Mouse (Mus musculus): ENCODE results near the gene Cap2. TPM values are rescaled to one million over a fixed set of nuclear protein-coding genes. Genes with fewer than 3 reads are reported as not detected.

The Cap2 gene
- polyA plus RNA-seq, 1 experiment from 2014 or later, result 6.6 TPM

DNA sequence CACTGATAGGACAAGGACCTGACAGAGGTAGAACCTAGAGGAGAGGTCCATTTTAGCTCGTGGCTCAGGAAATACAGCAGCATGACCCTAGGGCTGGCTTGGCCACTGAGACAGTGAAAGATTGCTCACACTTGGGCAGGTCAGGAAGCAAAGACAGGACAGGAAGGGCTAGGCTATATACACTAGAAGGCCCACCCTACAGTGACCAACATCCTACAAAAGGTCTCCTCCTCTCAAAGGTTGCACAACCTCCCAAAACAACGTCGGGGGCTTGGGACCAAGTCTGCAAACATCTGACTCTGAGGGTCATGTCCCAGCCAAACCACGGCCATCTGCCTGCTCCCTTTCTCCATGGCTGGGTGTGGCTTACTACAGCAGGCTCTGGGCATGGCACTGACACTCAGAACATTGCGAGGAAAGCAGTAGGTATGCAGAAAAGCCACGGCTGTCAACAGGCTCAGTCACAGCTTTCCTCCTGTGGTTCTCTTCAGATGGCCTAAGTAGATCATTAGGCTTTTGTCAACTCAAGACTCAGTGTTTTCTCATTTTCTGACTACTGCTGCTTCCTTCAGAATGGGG, 112.1 kb downstream of the Cap2 start:
- no peak overlapping the region for H3K9ac ChIP-seq (ENCODE audit: low read length)
- H3K4me1 ChIP-seq (replicated peaks; ENCODE audit: control insufficient read depth, insufficient read depth), result no peaks in the 10 kb centered on the region
- H3K4me3 ChIP-seq (ENCODE audit: low read depth, low read length), result no peak overlapping the region
- H3K27ac ChIP-seq (replicated peaks), result no peak overlapping the region
- TF ChIP-seq EP300 (optimal IDR thresholded peaks at IDR 0.05) (no peak), CTCF (IDR thresholded peaks at IDR 0.05; ENCODE audit: low read depth) (no peak)
- no peak overlapping the region for H3K4me2 ChIP-seq (replicated peaks; ENCODE audit: low read depth)
- H3K9me3 ChIP-seq (ENCODE audit: control insufficient read depth, low read length), result no peaks in the 10 kb centered on the region
- H3K36me3 ChIP-seq (ENCODE audit: control insufficient read depth, insufficient read depth, low read length), result no peaks in the 10 kb centered on the region; the same call in 1 of the 2 replicates
- no peaks in the 10 kb centered on the region for H3K27me3 ChIP-seq (ENCODE audit: control insufficient read depth, insufficient read depth, low read length)
- 62% methylated on average over 6 of the region's 6 CpGs for WGBS
- DNase-seq (ENCODE audit: low spot score) (no peak), ATAC-seq (ENCODE audit: low FRiP score, low TSS enrichment) (no peak)

DNA sequence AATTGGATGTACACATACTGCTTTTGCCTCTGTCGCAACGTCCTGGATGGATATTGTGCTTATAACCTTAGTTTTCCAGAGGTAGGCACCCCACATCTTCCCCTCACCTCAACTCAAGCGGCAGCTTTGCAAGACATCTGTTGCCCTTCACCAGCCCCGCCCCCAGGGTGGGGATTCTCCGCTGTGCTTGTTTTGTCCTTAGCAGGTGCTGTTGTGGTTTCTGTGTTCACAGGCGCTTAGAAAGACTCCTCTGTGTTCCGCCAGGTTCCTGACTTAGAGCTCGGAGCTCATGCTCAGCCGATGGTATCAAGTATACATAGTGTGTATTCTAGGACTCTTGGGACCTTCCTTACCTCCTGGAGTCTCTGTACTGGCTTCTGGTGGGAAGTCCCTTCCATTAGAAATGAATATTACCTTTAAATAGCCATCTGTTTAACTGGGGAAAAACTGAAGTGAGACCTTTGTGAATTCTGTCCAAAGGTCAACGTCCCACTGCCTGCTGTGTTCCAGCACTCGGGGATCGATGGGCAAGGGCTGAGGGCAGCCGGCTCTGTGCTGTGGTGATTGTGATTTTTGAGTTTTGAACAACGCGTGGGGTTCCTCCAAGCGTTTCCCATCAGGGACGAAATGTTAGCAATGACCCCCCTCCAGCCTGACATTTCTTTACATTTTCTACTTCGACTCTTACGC, 115.2 kb downstream of the Cap2 start:
- 87% methylated on average over 19 of the region's 19 CpGs for WGBS

DNA sequence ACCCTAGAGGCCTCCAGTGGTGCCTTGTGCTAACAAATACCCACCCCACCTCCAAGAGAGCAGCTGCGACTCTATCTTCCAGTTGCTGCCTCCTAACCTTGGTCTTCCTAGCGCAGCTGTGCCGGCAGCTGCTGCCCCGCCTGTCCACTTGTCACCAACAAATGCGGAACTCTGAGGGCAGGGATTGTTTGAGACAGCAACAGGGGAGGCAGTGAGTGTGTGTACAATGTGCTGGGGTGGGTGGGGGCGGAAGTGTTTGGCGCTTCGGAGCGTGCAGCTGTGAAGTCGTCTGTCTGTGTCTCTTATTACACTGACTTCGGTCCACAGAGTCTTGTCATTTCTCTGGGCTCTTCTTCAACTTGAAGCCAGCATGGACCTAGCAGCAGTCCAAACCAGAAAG, 118.0 kb downstream of the Cap2 start:
- H3K27me3 ChIP-seq (ENCODE audit: control insufficient read depth, insufficient read depth, low read length), result no peaks in the 10 kb centered on the region
- H3K4me3 ChIP-seq (ENCODE audit: low read depth, low read length), result no peak overlapping the region
- no peaks in the 10 kb centered on the region; the same call in 1 of the 2 replicates for H3K36me3 ChIP-seq (ENCODE audit: control insufficient read depth, insufficient read depth, low read length)
- TF ChIP-seq EP300 (optimal IDR thresholded peaks at IDR 0.05), result no peak
- TF ChIP-seq CTCF (IDR thresholded peaks at IDR 0.05; ENCODE audit: low read depth), result no peak
- no peaks in the 10 kb centered on the region for H3K9me3 ChIP-seq (ENCODE audit: control insufficient read depth, low read length)
- no peak for ATAC-seq (ENCODE audit: low FRiP score, low TSS enrichment)
- H3K4me1 ChIP-seq (replicated peaks; ENCODE audit: control insufficient read depth, insufficient read depth), result 0 out of 2 replicates have a peak, but pooled peaks cover 2% of the 10 kb centered on the region
- H3K9ac ChIP-seq (ENCODE audit: low read length), result peak overlapping the region; percentile 31
- peak; percentile 34 for DNase-seq (ENCODE audit: low spot score)
- H3K27ac ChIP-seq (replicated peaks), result peak overlapping the region; percentile 40
- 20% methylated on average over 11 of the region's 11 CpGs for WGBS
- H3K4me2 ChIP-seq (replicated peaks; ENCODE audit: low read depth), result peak overlapping the region; percentile 33

More for the DNA sequence above, 115.2 kb downstream of the Cap2 start:
- no peak overlapping the region for H3K4me2 ChIP-seq (replicated peaks; ENCODE audit: low read depth)
- no peaks in the 10 kb centered on the region for H3K27me3 ChIP-seq (ENCODE audit: control insufficient read depth, insufficient read depth, low read length)
- H3K9me3 ChIP-seq (ENCODE audit: control insufficient read depth, low read length), result no peaks in the 10 kb centered on the region
- no peak for ATAC-seq (ENCODE audit: low FRiP score, low TSS enrichment)
- H3K27ac ChIP-seq (replicated peaks), result no peak overlapping the region
- no peak for DNase-seq (ENCODE audit: low spot score)
- no peak overlapping the region for H3K9ac ChIP-seq (ENCODE audit: low read length)
- TF ChIP-seq CTCF (IDR thresholded peaks at IDR 0.05; ENCODE audit: low read depth), result no peak
- TF ChIP-seq EP300 (optimal IDR thresholded peaks at IDR 0.05), result no peak
- no peaks in the 10 kb centered on the region; the same call in 1 of the 2 replicates for H3K36me3 ChIP-seq (ENCODE audit: control insufficient read depth, insufficient read depth, low read length)
- H3K4me3 ChIP-seq (ENCODE audit: low read depth, low read length), result no peak overlapping the region
- H3K4me1 ChIP-seq (replicated peaks; ENCODE audit: control insufficient read depth, insufficient read depth), result 0 out of 2 replicates have a peak, but pooled peaks cover 2% of the 10 kb centered on the region

GRCm38 (mm10) chr13:46620964-46621757, 119.5 kb downstream of the Cap2 start:
- Histone ChIP-seq H3K27me3 (ENCODE audit: control insufficient read depth, insufficient read depth, low read length) (no peaks in the 10 kb centered on the region), H3K9me3 (ENCODE audit: control insufficient read depth, low read length) (no peaks in the 10 kb centered on the region), H3K9ac (ENCODE audit: low read length) (no peak overlapping the region), H3K4me2 (replicated peaks; ENCODE audit: low read depth) (no peak overlapping the region), H3K27ac (replicated peaks) (no peak overlapping the region), H3K4me1 (replicated peaks; ENCODE audit: control insufficient read depth, insufficient read depth) (0 out of 2 replicates have a peak, but pooled peaks cover 2% of the 10 kb centered on the region), H3K36me3 (ENCODE audit: control insufficient read depth, insufficient read depth, low read length) (no peaks in the 10 kb centered on the region; the same call in 1 of the 2 replicates), H3K4me3 (ENCODE audit: low read depth, low read length) (no peak overlapping the region)
- TF ChIP-seq EP300 (optimal IDR thresholded peaks at IDR 0.05) (no peak), CTCF (IDR thresholded peaks at IDR 0.05; ENCODE audit: low read depth) (no peak)
- DNase-seq (ENCODE audit: low spot score) (no peak), ATAC-seq (ENCODE audit: low FRiP score, low TSS enrichment) (no peak)
- 72% methylated on average over 7 of the region's 7 CpGs for WGBS

GRCm38 (mm10) chr13:46626608-46627007, 125.0 kb downstream of the Cap2 start:
- DNase-seq (ENCODE audit: low spot score) (no peak), ATAC-seq (ENCODE audit: low FRiP score, low TSS enrichment) (no peak)
- H3K27ac ChIP-seq (replicated peaks), result no peak overlapping the region
- WGBS, result 58% methylated on average over 9 of the region's 9 CpGs
- H3K36me3 ChIP-seq (ENCODE audit: control insufficient read depth, insufficient read depth, low read length), result no peaks in the 10 kb centered on the region
- H3K4me3 ChIP-seq (ENCODE audit: low read depth, low read length), result no peak overlapping the region
- no peak overlapping the region for H3K4me2 ChIP-seq (replicated peaks; ENCODE audit: low read depth)
- no peaks in the 10 kb centered on the region for H3K27me3 ChIP-seq (ENCODE audit: control insufficient read depth, insufficient read depth, low read length)
- no peaks in the 10 kb centered on the region for H3K9me3 ChIP-seq (ENCODE audit: control insufficient read depth, low read length)
- TF ChIP-seq CTCF (IDR thresholded peaks at IDR 0.05; ENCODE audit: low read depth) (no peak), EP300 (optimal IDR thresholded peaks at IDR 0.05) (no peak)
- no peak overlapping the region for H3K9ac ChIP-seq (ENCODE audit: low read length)
- H3K4me1 ChIP-seq (replicated peaks; ENCODE audit: control insufficient read depth, insufficient read depth), result no peaks in the 10 kb centered on the region
